Mouse (Mus musculus) cerebellum, postnatal 4 days (tissue): ENCODE data around the gene Nbeal1.

Experiments
- DNase-seq, 2 experiments: peaks; one replicate each; pipeline ENCODE4 v3.0.0; 2022; ENCODE audit warnings: low spot score in 2 of 2, mixed read lengths in 1 of 2

The Nbeal1 gene

DNA sequence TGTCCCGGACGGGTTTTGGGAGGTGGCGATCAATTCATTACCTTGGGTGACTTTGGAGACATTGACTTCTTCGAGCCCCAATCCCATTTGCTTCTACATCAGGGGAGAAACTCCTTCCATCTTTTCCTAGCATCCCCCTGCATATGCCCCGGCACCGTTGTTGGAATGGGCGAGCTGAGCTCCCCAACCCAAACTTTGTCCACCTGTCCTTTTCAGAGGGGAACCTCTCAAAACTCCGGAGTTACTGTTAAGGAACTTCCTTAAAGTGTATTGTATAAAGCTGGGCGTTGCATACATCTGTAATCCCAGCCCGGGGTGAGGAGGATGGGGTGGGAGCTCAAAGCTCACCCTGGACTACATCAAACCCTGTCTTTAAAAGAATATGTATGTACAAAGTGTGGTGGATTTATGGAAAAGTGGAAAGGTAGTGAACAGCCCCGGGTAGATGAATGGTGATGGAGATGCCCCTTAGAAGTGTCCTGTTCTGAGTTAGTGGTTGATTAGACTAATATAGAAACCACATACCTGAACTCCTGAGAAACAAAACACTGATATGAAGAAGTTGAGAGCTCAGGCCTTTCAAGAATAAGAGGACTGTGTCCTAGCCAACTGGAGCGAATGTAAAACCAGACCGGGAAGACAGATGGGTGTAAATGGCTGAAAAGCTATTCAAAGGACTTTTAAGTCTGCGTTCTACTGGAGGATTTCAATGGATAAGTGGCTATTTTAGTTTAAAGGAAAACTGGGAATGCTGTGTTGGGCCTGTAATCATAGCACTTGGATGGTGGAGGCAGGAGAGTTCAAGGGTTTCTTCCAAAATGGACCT is 163.4 kb downstream of the Nbeal1 start:
- no peak for DNase-seq

GRCm38 (mm10) chr1:60344670-60345069 is 164.3 kb downstream of the Nbeal1 start:
- DNase-seq, result no peak

DNA sequence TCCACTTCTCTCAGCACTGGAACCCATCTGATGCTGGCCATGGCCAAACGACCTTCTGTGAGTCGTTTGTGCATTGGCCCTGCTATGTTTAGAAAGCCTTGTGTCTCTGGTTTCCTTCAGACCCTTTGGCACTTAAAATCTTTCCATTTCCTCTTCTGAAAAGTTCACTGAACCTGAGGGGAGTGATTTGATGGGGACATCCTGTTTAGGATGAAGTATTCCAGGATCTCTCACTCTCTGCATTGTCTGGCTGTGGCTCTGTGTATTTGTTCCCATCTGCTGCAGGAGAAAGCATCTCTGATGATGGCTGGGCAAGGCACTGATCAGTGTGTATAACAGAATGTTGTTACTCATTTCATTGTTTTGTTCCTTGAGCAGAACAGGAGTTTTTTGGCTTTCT is 165.3 kb downstream of the Nbeal1 start:
- DNase-seq, result no peak

DNA sequence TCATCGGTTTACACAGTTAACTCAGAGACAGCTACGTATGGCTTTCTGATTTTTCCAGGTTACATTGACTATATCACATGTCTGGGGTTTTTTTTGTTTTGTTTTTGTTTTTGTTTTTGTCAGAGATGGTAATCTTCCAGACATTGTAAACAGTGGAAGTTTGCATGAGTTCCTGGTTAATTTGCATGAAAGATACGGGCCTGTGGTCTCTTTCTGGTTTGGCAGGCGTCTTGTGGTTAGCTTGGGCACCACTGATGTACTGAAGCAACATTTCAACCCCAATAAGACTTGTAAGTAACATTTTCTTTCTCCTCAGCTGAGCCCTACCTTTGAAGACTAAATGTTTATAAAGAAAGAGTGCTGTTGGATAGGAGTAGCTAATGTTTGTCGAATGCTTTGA is 172.4 kb downstream of the Nbeal1 start:
- DNase-seq, result no peak

DNA sequence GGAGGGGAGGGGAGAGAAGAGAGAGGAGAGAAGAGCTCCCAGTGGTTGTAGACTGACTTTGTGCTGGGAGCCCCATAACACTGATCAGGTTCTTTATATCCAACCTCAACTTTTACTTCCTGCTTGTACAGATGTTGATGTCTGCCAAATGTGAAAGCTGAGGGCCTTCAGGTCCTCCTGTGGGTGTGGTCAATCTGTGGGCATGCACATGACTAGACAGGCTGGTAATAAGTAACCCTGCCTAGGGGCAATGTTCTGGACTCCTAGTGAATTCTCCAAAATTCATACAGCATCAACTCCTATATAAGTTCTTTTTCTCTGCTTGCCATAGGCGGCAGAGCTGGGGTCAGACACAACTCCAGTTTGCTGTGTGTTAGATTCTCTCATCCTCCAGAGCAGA is 181.2 kb downstream of the Nbeal1 start:
- no peak for DNase-seq

DNA sequence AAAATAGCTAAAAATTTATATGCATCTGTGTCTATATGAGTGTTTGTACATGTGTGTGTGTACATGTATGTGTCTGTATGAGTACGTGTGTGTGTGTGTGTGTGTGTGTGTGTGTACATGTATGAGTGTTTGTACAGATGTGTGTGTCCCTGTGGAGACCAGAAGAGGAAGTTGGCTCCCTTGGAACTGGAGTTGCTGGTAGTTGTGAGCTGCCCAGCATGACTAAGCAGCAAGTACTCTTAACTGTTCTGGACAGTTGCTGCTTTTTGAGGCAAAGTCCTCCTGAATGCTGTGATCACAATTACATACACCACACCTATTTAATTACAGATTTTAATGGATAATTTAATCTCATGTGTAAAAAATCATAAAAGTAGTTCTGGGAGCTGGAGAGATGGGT is 196.2 kb downstream of the Nbeal1 start:
- no peak for DNase-seq

DNA sequence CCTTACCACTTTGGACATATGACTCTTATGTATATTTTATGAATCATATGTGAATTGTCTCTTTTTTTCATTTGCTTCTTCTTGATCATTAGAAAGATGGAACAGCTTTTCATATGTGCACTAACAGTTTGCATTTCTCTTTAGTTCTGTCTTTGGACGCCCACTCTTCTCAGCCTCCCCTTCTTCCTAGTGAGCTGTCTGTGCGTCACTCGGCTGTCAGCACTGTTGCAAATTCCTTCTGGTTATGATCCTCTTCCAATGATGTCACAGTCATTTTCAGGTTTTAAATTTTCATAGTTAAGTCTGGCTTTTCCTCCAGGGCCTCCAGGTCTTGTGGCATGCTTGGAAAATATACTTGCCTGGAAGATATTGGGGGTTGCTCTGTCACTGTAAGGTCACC is 201.5 kb downstream of the Nbeal1 start:
- no peak for DNase-seq
